Mouse (Mus musculus) forebrain, embryonic 16.5 days (tissue): Measurements from ENCODE around the gene Reck. TPM values are rescaled to one million over a fixed set of nuclear protein-coding genes. Genes with fewer than 3 reads are reported as not detected.

Source experiments
- ATAC-seq: fragments of 200-750 bp; cut with Nextera tagmentation; 2 replicates; pipeline ENCODE4 v1.8.0; 2017; ENCODE audit warnings: mild to moderate bottlenecking, moderate library complexity
- H3K27ac ChIP-seq: fragments of 300-500 bp; sonication (generic); 2 replicates; pipeline ENCODE4 v1.5.1; 2014; ENCODE audit warnings: low read length, control low read depth
- H3K27me3 ChIP-seq: fragments of 300-500 bp; sonication (generic); replicated peaks from 2 replicates; pipeline ENCODE4 v1.6.1; 2014; ENCODE audit warnings: low read length; ENCODE audit not compliant: control insufficient read depth, insufficient read depth
- H3K36me3 ChIP-seq: fragments of 300-500 bp; sonication (generic); 2 replicates; pipeline ENCODE4 v1.6.1; 2014; ENCODE audit not compliant: control insufficient read depth, insufficient read depth
- H3K4me1 ChIP-seq: fragments of 300-500 bp; sonication (generic); replicated peaks from 2 replicates; pipeline ENCODE4 v1.6.1; 2014; ENCODE audit warnings: low read length; ENCODE audit not compliant: control insufficient read depth, insufficient read depth
- H3K4me2 ChIP-seq: fragments of 300-500 bp; sonication (generic); 2 replicates; pipeline ENCODE4 v1.6.1; 2014; ENCODE audit warnings: mild to moderate bottlenecking, low read length, control low read depth
- H3K4me3 ChIP-seq: fragments of 300-500 bp; sonication (generic); replicated peaks from 2 replicates; pipeline ENCODE4 v1.5.1; 2014; ENCODE audit warnings: mild to moderate bottlenecking, low read length, control low read depth
- H3K9ac ChIP-seq: fragments of 300-500 bp; sonication (generic); replicated peaks from 2 replicates; pipeline ENCODE4 v1.6.1; 2014; ENCODE audit warnings: low read depth, low read length, control low read depth
- H3K9me3 ChIP-seq: fragments of 300-500 bp; sonication (generic); 2 replicates; pipeline ENCODE4 v1.6.1; 2016; ENCODE audit warnings: low read length; ENCODE audit not compliant: control insufficient read depth
- WGBS: fragments of 180-500 bp; shearing (Covaris S2); extraction: QIAGEN DNeasy Blood & Tissue Kit; methylation state at CpG from one replicate; pipeline ENCODE4 v1.1.7; 2014; 5-methylcytosine and 5-hydroxymethylcytosine counted together
- polyA plus RNA-seq: library from polyadenylated mRNA; unstranded; fragments of >200 nt; fragmentation: Nextera tagmentation; extraction: Ambion mirVana; gene quantifications from 2 replicates; pipeline ENCODE4 v1.2.1, GENCODE M21; 2015

Reck gene
- polyA plus RNA-seq, 1 experiment from 2014 or later: 4.8 TPM

DNA sequence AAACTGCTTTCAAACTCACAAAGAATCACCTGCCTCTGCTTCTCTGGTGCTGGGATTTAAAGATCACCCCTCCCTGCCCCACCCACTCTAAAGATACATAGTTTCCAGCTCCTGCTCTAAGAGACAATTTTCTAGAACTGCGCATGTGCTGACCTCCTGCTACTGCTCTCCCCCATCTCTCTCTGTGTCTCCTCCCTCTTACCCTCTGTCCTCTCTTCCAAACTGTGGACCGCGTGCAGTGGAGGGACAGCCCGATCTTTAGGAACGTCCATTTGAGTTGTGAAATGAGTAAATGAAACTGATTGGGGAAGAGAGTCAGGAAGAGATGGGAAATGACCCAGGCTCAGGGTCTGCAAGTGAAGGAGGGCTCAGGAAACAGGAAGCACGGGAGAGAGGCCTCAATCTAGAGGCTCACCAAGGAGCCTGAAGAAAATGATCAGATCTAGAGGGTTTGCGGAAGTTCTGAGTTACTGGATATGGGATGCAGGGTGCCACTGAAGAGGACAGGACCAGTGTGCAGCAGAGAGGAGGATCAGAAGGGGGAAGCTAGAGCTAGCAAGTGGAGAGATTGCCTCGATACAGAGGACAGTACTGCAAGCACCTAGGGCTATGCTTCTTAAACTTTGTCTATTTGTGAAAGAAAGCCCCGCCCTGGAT is 84.3 kb downstream of the Reck start:
- Histone ChIP-seq H3K4me3 (no peak overlapping the region), H3K4me2 (no peak overlapping the region), H3K9me3 (no peaks in the 10 kb centered on the region), H3K27me3 (no peaks in the 10 kb centered on the region), H3K9ac (no peak overlapping the region), H3K36me3 (no peaks in the 10 kb centered on the region), H3K4me1 (peaks cover 11% of the 10 kb centered on the region), H3K27ac (no peak overlapping the region)
- ATAC-seq: no peak
- WGBS: 70% methylated on average over 9 of the region's 9 CpGs

DNA sequence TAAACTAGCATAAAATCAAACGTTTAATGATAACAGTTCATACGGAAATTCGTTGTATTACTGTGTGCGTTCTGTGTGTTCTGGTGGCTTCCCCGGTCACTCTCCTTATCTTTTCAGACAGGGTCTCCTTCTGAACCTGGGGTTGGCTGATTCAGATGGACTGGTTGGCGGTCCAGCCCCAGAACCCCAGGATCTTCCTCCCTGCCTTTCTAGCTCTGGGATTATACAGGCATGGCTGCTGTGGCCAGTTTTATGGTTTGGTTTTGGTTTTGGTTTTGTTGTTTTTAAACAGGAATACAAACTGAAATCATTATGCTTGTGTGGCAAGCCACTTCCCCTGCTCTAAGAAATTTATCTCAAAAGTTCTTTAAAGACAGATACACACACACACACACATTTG is 84.9 kb downstream of the Reck start:
- Histone ChIP-seq H3K27me3 (no peaks in the 10 kb centered on the region), H3K9me3 (no peaks in the 10 kb centered on the region), H3K27ac (no peak overlapping the region), H3K4me2 (no peak overlapping the region), H3K4me3 (no peak overlapping the region), H3K4me1 (peaks cover 11% of the 10 kb centered on the region), H3K36me3 (no peaks in the 10 kb centered on the region), H3K9ac (no peak overlapping the region)
- no peak for ATAC-seq
- 84% methylated on average over 6 of the region's 6 CpGs for WGBS

GRCm38 (mm10) chr4:43964326-43964833 is 89.0 kb downstream of the Reck start:
- Histone ChIP-seq H3K4me3 (no peak overlapping the region), H3K27ac (no peak overlapping the region), H3K4me1 (peaks cover 7% of the 10 kb centered on the region), H3K4me2 (no peak overlapping the region), H3K27me3 (no peaks in the 10 kb centered on the region), H3K36me3 (no peaks in the 10 kb centered on the region), H3K9me3 (no peaks in the 10 kb centered on the region), H3K9ac (no peak overlapping the region)
- ATAC-seq: no peak
- 40% methylated on average over 2 of the region's 2 CpGs for WGBS

GRCm38 (mm10) chr4:43964951-43965684 is 89.8 kb downstream of the Reck start:
- Histone ChIP-seq H3K4me3 (no peak overlapping the region), H3K9me3 (no peaks in the 10 kb centered on the region), H3K4me1 (peaks cover 9% of the 10 kb centered on the region), H3K9ac (no peak overlapping the region), H3K27me3 (no peaks in the 10 kb centered on the region), H3K4me2 (no peak overlapping the region), H3K36me3 (no peaks in the 10 kb centered on the region), H3K27ac (no peak overlapping the region)
- WGBS: 67% methylated on average over 4 of the region's 4 CpGs
- no peak for ATAC-seq

- 80% methylated on average over 7 of the region's 7 CpGs for WGBS
- no peak overlapping the region for H3K4me2 ChIP-seq
- H3K9ac ChIP-seq: no peak overlapping the region
- ATAC-seq: no peak
- H3K4me3 ChIP-seq: no peak overlapping the region
- peaks cover 9% of the 10 kb centered on the region for H3K4me1 ChIP-seq
- no peaks in the 10 kb centered on the region for H3K27me3 ChIP-seq
- H3K9me3 ChIP-seq: no peaks in the 10 kb centered on the region
- no peak overlapping the region for H3K27ac ChIP-seq
- H3K36me3 ChIP-seq: no peaks in the 10 kb centered on the region
Measured at GRCm38 (mm10) chr4:43965856-43966535, 90.7 kb downstream of the Reck start.

- Histone ChIP-seq H3K9ac (no peak overlapping the region), H3K36me3 (no peaks in the 10 kb centered on the region), H3K4me3 (no peak overlapping the region), H3K4me1 (peaks cover 13% of the 10 kb centered on the region), H3K27ac (no peak overlapping the region), H3K27me3 (no peaks in the 10 kb centered on the region), H3K4me2 (no peak overlapping the region), H3K9me3 (no peaks in the 10 kb centered on the region)
- no peak for ATAC-seq
- WGBS: 55% methylated on average over 13 of the region's 13 CpGs
Measured at GRCm38 (mm10) chr4:43968650-43969049, 93.3 kb downstream of the Reck start.

GRCm38 (mm10) chr4:43969373-43969772 is 94.0 kb downstream of the Reck start:
- Histone ChIP-seq H3K27me3 (no peaks in the 10 kb centered on the region), H3K4me3 (no peak overlapping the region), H3K4me2 (no peak overlapping the region), H3K36me3 (no peaks in the 10 kb centered on the region), H3K9ac (no peak overlapping the region; the same call in 1 of the 2 replicates), H3K27ac (no peak overlapping the region), H3K4me1 (peaks cover 13% of the 10 kb centered on the region), H3K9me3 (no peaks in the 10 kb centered on the region)
- 11% methylated on average over 4 of the region's 4 CpGs for WGBS
- ATAC-seq: peak; percentile 57; the same call in 1 of the 2 replicates

- H3K9me3 ChIP-seq: no peaks in the 10 kb centered on the region
Measured at GRCm38 (mm10) chr4:43970393-43971330, 95.3 kb downstream of the Reck start.

More at GRCm38 (mm10) chr4:43970393-43971330, 95.3 kb downstream of the Reck start:
- peaks cover 13% of the 10 kb centered on the region for H3K4me1 ChIP-seq
- 83% methylated on average over 20 of the region's 20 CpGs for WGBS
- H3K4me3 ChIP-seq: no peak overlapping the region
- H3K27ac ChIP-seq: no peak overlapping the region
- no peaks in the 10 kb centered on the region for H3K36me3 ChIP-seq
- no peak overlapping the region for H3K4me2 ChIP-seq
- no peak overlapping the region for H3K9ac ChIP-seq
- ATAC-seq: no peak
- no peaks in the 10 kb centered on the region for H3K27me3 ChIP-seq
